Mouse (Mus musculus): ENCODE results near the gene Dnajc22.
A peak's percentile ranks its signal among the peaks of the same experiment; 100 is the strongest.
"Not testable (repeated sequence)": the region's sequence is repeated elsewhere in the genome, so short reads cannot be mapped to it uniquely, and the experiment has no call there.

The Dnajc22 gene

DNA sequence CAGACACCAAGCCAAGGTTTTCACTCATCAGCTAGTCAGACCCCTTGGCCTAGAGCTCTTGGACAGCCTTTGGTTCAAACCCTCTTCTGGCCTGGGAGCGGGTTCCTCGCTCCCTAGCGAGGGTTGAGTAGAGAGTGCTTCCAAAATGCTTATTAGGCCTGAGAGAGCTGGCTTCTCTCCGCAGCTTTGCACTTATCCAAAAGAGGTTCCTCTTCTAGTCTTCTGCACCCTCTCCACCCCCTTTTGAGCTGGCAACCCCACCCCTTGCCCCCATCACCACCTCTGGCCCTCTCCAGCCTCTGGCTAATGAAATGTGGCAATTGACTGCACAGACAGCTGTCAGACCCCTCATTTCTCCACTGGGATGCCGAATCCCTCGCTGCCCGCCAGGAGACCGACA, at the start of gene Dnajc22:
Gene Dnajc22 (plus strand): TSS at position 301 of the 400 bp plus-strand sequence.
- DNase-seq = no peak

DNA sequence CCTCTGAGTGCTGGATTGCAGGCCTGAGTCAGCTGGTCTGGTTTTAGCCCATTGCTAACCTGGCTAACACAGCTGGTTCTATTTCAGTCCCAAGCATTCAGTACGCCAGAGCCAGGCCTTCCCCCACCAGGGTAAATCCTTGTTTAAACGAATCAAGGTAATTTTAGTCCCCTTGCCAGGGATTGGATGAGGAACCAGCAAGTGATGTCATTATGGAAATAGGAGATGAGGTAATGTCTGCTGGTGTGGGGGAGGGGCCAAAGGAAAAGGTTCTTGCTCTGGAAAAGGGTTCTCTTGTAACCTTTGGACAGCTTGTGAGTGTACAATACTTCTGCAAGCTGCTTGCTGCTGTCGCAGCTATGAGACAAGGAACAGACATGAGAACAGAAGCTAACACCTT, 48.1 kb upstream of the Dnajc22 start:
- peak; percentile 63 to 83 for DNase-seq

DNA sequence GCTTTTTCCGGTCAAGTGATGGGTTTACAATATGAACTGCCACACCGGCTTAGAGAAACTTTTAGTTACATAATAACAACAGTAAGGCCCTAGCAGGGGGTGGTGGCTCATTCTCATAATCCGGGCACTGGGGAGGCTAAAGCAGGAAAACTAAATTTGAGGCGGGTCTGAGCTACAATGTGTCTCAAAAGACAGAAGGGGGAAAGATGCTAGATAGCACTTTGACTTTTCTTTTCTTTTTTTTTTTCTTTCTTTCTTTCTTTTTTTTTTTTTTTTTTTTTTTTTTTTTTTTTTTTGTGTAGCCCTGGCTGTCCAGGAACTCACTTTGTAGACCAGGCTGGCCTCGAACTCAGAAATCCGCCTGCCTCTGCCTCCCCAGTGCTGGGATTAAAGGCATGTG, 47.2 kb upstream of the Dnajc22 start:
- not testable (repeated sequence) for DNase-seq

DNA sequence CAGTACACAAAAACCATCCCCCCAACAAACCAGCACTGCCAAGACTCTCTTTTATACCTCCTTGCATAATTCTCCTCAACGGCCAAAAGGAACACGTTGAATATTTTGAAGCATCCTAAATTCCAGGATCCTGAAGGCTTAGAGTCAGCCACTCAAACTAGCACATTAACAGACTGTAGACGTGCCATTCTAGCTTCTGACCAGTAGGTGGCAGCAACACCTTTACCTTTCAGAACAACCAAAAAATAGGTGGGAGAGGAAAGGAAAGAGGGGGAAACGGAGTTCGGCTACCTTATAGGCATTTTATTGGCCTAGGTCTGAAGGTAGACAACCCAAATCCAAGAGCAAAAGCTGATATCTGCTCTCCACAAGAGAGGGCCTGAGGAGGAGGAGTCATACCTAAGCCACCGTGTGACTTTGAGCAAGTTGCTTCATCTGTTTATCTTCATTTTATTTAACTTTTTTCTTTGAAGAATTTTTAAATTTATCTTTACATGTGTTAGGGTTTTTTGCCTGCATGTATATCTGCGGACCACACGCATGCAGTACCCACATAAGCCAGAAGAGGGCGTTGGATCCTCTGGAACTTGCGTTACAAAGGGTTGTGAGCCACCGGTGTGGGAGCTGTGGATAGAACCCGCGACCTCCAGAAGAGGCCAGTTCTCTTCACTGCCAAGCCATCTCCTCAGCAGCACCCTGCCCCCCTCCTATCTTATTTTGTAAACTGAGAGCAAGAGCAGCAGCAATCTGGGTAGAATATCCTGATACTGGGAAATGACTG, 43.3 kb upstream of the Dnajc22 start:
- DNase-seq = peak; percentile 57 to 70

DNA sequence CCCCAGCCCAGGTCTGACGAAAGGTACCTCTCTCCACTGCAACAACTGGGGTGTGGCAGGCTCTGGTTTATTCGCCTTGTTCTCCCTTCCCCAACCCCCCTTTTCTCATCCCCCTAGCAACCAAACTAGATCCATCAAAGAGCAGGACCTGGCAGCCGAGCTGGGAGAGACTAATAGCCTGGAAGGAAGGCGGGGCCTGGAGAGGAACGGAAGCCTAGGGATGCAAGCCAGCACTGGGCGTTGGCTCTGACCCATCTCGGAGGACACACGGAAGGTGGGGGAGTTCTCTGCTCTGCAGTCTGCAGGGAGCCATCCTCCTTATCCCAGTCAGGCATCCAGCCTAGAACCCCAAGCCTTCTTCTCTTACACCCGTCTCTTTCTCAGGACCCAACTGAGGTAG, 39.6 kb upstream of the Dnajc22 start:
- DNase-seq = peak in 1 of 2 experiments; percentile 25

DNA sequence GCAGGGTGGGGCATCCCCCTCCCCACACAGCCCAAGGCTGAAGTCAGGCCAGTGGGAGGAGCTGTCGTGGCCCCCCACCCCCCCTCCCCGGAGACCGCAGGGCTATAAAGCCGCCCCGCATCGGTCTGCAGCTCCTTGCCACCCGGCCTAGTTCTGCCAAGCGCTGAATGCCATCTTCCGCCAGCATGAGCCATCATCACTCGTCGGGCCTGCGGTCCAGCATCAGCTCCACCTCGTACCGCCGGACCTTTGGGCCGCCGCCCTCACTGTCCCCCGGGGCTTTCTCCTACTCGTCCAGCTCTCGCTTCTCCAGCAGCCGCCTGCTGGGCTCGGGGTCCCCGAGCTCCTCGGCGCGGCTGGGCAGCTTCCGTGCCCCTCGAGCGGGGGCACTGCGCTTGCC, 37.9 kb upstream of the Dnajc22 start, which contains the start of gene Prph:
Gene Prph (plus strand): TSS at position 135 of the 400 bp plus-strand sequence.
- no peak for DNase-seq

DNA sequence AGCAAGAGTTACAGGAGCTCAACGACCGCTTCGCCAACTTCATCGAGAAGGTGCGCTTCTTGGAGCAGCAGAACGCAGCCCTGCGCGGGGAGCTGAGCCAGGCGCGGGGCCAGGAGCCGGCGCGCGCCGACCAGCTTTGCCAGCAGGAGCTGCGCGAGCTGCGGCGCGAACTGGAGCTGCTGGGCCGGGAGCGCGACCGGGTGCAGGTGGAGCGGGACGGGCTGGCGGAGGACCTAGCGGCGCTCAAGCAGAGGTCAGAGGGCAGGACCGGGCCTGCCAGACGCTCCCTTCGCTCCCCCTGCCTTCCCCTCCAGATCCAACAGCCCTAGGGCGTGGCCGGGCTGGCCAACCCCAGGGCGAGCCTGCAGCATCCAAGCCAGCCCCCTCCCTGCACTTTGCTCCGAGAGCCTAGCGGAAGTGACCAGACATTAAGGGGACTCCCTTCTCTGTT, 37.4 kb upstream of the Dnajc22 start:
- peak; percentile 26 to 66 for DNase-seq

DNA sequence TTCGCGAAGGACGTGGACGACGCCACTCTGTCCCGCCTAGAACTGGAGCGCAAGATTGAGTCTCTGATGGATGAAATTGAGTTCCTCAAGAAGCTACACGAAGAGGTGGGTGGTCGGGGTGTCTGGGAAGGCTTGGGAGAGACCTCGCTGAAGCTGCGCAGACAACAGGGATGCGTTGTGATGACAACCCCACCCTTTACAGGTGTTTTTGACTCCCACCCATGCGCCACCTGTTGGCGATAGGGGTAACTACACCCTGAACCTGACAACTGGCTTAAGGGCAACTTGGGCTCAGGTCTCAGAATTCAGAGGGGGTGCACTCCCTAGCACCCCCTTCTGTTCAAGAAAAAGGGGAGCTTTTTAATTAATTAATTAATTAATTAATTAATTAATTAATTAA, 36.6 kb upstream of the Dnajc22 start:
- peak in 1 of 2 experiments; percentile 49 for DNase-seq

DNA sequence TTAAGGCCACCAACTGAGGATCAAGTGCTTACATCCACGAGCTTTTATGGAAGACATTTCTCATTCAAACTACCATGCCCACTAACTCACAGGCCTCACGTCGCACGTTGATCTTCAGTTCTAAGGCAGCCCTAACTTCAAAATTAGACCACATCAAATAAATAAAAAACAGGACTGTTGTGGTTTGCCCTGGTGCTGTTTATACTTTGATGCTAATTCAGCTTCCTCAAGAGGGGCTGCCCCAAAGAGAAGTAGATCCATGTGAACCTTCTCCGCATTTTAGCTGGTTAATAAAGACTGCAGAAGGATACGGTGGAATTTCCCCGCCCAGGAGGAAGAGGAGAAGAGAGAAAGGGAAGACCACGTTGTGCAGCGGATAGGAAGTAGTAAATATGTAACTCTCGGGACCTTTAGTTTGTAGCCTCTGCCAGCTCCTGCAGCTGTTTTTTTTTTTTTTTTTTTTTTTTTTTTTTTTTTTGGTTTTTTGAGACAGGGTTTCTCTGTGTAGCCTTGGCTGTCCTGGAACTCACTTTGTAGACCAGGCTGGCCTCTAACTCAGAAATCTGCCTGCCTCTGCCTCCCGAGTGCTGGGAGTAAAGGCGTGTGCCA, 27.3 kb upstream of the Dnajc22 start:
- peak in 1 of 2 experiments; percentile 1 for DNase-seq

DNA sequence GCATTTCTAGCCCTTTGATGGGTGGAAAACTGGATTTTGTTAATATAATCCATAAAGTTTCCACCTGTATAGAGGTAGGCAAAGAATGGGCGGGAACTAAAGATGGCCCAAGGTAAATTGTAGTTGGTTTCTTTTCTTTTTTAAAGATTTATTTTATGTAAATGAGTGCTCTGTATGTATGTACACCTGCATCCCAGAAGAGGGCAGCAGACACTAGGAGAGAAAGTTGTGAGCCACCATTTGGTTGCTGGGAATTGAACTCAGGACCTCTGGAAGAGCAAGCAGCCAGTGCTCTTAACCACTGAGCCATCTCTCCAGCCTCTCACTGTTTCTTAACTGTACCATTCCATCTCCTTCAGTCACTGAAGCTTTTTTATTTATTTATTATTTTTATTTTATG, 21.0 kb upstream of the Dnajc22 start:
- DNase-seq = peak in 1 of 2 experiments; percentile 1

DNA sequence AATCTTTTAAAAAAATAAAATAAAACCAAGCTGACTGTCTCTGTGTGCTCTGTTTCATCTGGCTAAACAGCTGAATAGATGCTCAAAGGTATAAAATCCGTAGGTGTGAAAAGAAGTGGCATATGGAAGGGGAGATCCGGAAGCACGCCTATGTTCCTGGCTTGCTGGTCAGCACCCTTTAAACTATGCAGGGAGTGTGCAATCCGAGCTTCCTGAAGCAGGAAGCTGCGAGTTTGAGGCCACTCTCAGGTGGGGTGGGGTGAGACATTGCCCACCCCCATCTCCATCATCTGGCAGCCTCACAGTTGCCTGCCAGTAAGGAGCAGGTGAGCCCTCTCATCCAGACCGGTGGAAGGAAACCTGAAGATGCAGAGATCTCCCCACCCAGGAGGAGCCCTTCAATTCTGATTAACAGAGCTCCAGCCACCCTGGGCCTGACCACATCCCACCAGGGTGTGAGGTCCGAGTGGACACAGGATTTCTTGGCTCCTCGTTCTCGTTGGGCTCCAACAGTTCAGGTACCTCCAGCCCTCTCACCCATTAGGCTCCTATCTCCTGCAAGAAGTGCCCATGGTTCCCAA, 18.9 kb upstream of the Dnajc22 start, which contains the start of gene Troap:
Gene Troap (plus strand): TSS at position 557 of the 581 bp plus-strand sequence.
- DNase-seq = no peak

DNA sequence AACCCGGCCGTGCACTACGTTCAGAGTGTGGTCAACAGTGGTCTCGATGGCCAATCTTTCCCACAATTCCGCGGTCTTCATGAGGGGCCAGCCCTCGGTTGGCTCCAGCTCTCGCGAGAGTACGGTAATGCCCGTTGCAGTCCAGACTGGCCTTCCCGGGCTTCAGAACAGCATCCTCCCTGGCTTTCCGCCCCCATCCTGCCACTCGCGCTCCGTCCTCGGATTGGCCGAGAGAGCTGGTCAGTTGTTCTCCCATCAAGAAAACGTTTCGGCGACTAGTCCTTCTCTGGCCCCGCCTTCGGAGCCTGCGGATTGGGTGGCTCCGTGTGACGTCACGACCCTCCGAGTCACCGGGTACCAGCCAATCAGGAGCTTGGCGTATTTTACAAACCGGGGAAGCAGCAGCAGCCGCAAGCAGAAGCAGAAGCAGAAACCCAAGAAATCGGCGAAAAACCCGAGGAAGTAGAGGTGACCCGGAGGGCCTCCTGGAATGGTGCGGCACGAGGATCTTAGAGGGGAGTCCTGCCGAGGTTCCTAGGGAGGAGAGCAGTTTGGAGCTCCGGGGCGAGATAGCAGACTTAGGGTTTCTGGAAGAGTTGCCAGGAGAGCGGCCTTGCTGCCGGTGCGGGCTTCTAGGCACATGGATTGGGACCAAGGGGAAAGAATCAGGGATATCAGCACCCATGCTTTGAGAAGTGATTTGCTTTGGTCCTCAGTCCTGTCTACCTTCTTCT, 18.2 kb upstream of the Dnajc22 start:
- DNase-seq = peak; percentile 99

DNA sequence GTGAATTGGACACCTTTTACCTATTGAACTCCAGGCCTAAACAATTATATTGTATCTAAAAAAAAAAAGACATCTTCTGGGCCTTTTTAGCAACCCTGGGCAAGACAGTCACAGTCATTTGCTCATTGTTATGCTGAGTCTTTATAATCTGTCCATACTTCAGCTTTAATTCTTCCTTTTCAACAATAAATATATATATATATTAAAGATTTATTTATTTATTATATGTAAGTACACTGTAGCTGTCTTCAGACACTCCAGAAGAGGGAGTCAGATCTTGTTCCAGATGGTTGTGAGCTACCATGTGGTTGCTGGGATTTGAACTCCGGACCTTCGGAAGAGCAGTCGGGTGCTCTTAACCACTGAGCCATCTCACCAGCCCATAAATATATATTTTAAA, 17.0 kb upstream of the Dnajc22 start:
- not testable (repeated sequence) for DNase-seq

DNA sequence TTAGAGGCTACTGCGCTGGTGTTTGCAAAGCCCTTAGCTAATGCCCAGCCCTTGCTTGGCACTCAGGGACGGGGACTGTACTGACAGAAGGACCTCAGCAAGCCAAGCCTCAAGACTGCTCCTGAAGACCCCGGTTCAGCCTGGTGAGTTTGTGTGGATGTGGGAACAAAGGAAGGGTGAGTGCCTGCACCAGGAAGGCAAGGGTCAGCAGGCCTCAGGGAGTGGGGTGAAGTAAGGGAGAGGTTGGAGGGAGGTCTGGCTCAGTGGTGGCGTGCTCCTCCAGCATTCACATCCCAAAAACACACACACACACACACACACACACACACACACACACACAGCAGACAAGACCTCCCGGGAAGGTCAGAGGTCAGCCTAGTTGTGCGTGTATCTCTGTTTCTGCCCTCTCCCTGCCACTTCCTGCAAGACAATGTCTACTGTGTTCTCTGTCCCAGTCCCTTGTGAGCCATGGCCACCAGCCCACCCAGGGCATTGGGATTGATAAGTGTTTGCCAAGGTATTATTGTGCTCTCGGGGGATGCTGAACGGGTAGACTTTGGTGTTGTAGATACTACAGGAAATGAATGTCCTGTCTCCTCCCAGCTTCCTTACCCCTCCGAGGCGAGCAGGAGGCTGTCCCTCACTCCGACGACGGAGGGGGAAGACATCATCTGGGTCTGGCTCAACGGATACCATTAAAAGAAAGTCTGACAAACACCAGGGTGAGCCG, 14.6 kb upstream of the Dnajc22 start:
- DNase-seq = no peak

DNA sequence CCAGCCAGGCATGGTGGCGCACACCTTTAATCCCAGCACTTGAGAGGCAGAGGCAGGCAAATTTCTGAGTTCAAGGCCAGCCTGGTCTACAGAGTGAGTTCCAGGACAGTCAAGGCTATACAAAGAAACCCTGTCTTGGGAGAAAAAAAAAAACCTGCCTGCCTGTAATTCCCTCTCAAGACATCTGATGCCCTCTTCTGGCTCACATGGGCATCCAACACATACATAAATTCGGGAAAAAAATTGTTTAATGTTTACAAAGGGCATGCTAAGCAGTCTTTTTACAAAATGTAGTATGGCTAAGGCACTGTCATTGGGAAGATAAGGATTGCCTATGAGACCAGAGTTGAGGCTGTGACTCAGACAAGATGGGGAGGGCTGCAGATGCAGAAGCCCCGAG, 13.2 kb upstream of the Dnajc22 start:
- DNase-seq = no peak

DNA sequence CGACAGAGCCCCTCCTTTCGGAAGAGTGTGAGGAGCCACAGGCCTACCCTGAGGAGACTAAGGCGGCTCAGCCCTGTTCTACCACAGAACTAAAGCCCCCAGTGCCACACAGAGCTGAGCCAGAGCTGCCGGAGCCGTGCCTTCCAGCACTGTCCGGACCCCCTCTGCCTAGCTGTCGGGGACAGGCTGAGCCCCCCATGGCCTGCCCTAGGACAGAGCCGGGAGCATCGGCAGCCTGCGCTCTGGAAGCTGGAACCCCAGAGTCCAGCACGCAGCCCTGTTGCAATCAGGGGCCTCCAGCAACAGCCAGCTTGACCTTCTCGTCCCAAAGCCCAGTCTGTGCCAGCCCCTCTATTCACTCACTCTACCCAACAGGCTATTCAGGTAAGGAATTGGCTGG, 10.6 kb upstream of the Dnajc22 start:
- no peak for DNase-seq

DNA sequence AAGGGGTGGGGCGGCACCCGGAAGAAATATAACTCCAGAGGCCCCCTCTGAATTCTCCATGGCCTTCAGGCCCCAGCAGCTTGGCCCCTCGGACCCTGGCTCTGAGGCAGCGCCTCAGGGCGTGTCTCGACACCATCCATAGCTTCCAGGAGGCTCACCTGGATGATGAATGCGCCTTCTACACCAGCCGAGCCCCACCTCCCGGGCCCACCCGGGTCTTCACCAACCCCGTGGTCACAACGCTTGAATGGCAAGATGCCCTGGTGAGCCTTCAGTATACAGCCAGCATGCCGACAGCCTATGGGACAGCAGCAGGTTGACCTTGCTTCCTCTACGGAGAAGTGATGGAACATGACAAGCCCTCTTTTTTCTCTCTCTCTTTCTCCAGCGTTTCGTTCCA, 10.1 kb upstream of the Dnajc22 start:
- no peak for DNase-seq

DNA sequence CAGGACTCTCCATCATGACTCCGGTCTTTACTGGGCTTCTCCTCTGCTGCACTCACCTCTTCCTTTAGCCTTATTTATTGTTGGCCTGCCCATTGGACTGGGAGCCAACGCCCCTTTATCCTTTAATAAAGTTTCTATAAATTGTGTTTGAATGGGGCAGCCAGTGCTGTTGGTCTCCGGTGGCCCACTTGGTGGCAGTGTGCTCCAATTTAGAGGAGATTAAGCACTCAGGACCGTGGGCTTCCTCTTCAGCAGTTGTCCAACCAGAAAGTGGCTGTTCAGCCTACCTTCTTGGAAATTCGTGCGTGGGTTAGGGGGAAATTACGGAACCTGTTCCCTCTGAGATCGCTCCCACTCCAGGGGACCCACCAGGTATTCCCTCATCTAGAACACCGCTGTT, 9.7 kb upstream of the Dnajc22 start:
- peak; percentile 73 to 75 for DNase-seq

DNA sequence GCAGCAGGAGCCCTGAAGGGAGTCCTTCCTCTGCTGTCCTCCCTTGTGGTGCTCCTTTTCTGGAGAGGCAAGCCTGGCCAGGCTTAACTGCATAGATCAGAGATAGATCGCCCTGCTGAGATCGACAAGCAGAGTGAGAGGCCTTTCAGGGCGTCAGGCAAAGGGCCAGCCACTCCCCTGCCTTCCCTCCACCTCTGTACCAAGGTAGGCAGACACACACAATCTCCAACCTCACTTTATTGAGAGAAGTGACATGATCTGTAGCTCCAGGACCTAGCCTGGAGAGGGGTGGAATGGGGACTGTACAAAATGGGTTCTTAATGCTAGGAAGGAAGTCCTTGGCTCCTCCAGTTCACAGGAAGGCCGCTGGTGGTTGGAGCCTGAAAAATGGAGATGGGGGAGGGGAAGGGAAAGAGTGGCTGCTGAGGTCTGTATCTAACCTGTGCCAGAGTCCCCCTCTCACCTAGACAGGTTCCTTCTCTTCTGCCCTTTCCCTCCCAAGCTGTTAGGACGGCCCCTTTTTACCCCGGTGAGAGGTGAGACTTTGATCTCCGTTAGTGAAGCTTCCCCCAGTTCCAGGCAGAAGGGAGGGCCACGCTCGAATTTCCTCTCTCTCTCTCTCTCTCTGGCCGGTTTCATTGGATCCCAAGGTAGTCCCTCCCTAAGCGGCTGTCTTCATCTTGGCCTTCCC, 9.0 kb upstream of the Dnajc22 start:
- peak; percentile 49 to 82 for DNase-seq

DNA sequence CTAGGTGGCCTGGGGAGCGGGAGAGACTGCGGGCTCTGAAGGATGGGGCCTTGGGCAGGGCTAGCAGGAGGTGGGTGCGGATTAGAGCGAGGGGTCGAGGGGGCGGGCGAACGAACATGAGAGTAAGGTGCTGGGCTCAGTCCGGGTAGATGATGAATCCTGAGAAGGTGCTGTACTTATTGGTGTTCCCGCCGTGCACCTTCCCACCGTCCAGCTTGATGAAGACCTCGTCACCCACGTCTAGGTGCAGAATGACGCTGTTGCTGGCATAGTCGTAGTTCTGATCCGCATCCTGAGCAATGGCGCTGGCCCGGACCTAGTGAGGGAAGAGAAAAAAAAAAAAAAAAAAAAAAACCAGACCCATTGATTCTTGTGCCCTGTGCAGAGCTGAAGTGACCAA, 8.4 kb upstream of the Dnajc22 start:
- no peak for DNase-seq

DNA sequence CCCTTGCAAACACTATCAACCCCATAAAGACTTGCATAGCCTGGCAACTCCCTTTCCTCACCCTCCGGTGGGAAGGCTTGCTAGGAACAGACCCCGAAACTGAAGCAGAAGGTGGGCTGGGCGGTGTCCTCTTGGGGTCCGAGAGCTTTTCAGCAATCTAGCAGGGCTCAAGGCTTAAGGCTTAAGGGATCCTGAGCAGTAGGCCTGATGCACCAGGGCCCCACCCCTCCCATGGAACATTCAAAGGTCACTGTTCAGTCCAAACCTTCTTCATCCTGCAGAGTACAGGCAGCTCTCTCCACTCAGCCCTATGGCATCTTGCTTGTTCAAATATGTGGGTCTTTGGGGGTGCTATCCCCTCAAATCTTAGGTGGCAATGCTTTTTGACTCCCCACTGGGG, 7.0 kb upstream of the Dnajc22 start:
- peak; percentile 36 to 50 for DNase-seq

Data from kidney, postnatal 25 days (tissue).